Mouse (Mus musculus) hindbrain, embryonic 10.5 days (tissue): ENCODE results near the gene Mdm2. TPM values are rescaled to one million over a fixed set of nuclear protein-coding genes. Genes with fewer than 3 reads are reported as not detected.
A peak's percentile ranks its signal among the peaks of the same experiment; 100 is the strongest.
"Not testable (repeated sequence)": the region's sequence is repeated elsewhere in the genome, so short reads cannot be mapped to it uniquely, and the experiment has no call there.

Experiments used
- DNase-seq: peaks from one replicate; pipeline ENCODE4 v3.0.0-alpha.2; 2017; ENCODE audit warnings: low spot score
- H3K27ac ChIP-seq: fragments of 300-500 bp; sonication (generic); 2 replicates; pipeline ENCODE4 v1.5.1; 2016; ENCODE audit warnings: mild to moderate bottlenecking, moderate library complexity
- H3K27me3 ChIP-seq: fragments of 300-500 bp; sonication (generic); 2 replicates; pipeline ENCODE4 v1.6.1; 2016; ENCODE audit warnings: mild to moderate bottlenecking; ENCODE audit not compliant: poor library complexity, insufficient read depth, severe bottlenecking
- H3K36me3 ChIP-seq: fragments of 300-500 bp; sonication (generic); 2 replicates; pipeline ENCODE4 v1.6.1; 2016; ENCODE audit warnings: mild to moderate bottlenecking, moderate library complexity
- H3K4me1 ChIP-seq: fragments of 300-500 bp; sonication (generic); replicated peaks from 2 replicates; pipeline ENCODE4 v1.6.1; 2016; ENCODE audit warnings: mild to moderate bottlenecking
- H3K4me3 ChIP-seq: fragments of 300-500 bp; sonication (generic); 2 replicates; pipeline ENCODE4 v1.5.1; 2016; ENCODE audit warnings: mild to moderate bottlenecking, moderate library complexity
- H3K9me3 ChIP-seq: fragments of 300-500 bp; sonication (generic); 2 replicates; pipeline ENCODE4 v1.6.1; 2016; ENCODE audit warnings: mild to moderate bottlenecking, moderate library complexity
- WGBS: fragments of 180-500 bp; shearing (Covaris S2); methylation state at CpG from one replicate; pipeline ENCODE4 v1.1.7; 2016; 5-methylcytosine and 5-hydroxymethylcytosine counted together
- polyA plus RNA-seq: library from polyadenylated mRNA; unstranded; fragments of >200 nt; fragmentation: Nextera tagmentation; extraction: Ambion mirVana; gene quantifications from 2 replicates; pipeline ENCODE4 v1.2.1, GENCODE M21; 2016

Mdm2 gene
- polyA plus RNA-seq, 1 experiment from 2014 or later = 67.5 TPM

GRCm38 (mm10) chr10:117743917-117744316 lies 33.4 kb upstream of the Mdm2 start:
- H3K36me3 ChIP-seq = peaks cover 52% of the 10 kb centered on the region
- no peaks in the 10 kb centered on the region for H3K27me3 ChIP-seq
- no peak overlapping the region for H3K27ac ChIP-seq
- DNase-seq = no peak
- H3K9me3 ChIP-seq = no peaks in the 10 kb centered on the region
- WGBS = 87% methylated on average over 4 of the region's 4 CpGs
- H3K4me3 ChIP-seq = peak overlapping the region; percentile 13; the same call in 1 of the 2 replicates
- H3K4me1 ChIP-seq = peaks cover 27% of the 10 kb centered on the region

- no peak for DNase-seq
Observed at GRCm38 (mm10) chr10:117743182-117743581, 32.6 kb upstream of the Mdm2 start.

GRCm38 (mm10) chr10:117742618-117743017 lies 32.1 kb upstream of the Mdm2 start:
- DNase-seq = no peak
- Histone ChIP-seq H3K9me3 (no peaks in the 10 kb centered on the region), H3K4me1 (peaks cover 27% of the 10 kb centered on the region), H3K27me3 (no peaks in the 10 kb centered on the region), H3K36me3 (peaks cover 52% of the 10 kb centered on the region), H3K27ac (no peak overlapping the region), H3K4me3 (no peak overlapping the region)
- 90% methylated on average over 4 of the region's 4 CpGs for WGBS

More at GRCm38 (mm10) chr10:117743182-117743581, 32.6 kb upstream of the Mdm2 start:
- Histone ChIP-seq H3K36me3 (peaks cover 52% of the 10 kb centered on the region), H3K27ac (no peak overlapping the region), H3K4me1 (peaks cover 27% of the 10 kb centered on the region), H3K27me3 (no peaks in the 10 kb centered on the region), H3K4me3 (no peak overlapping the region), H3K9me3 (no peaks in the 10 kb centered on the region)
- WGBS = 89% methylated on average over 2 of the region's 2 CpGs

GRCm38 (mm10) chr10:117741698-117742475 lies 31.3 kb upstream of the Mdm2 start:
- Histone ChIP-seq H3K4me1 (peaks cover 27% of the 10 kb centered on the region), H3K27me3 (no peaks in the 10 kb centered on the region), H3K36me3 (peaks cover 57% of the 10 kb centered on the region), H3K27ac (peak overlapping the region; percentile 13; the same call in 1 of the 2 replicates), H3K4me3 (no peak overlapping the region), H3K9me3 (no peaks in the 10 kb centered on the region)
- 86% methylated on average over 15 of the region's 15 CpGs for WGBS
- DNase-seq = no peak

- WGBS = 87% methylated on average over 9 of the region's 9 CpGs
- H3K36me3 ChIP-seq = peaks cover 66% of the 10 kb centered on the region
- H3K4me1 ChIP-seq = peaks cover 27% of the 10 kb centered on the region
- H3K27me3 ChIP-seq = no peaks in the 10 kb centered on the region
- DNase-seq = no peak
- H3K27ac ChIP-seq = no peak overlapping the region
- H3K4me3 ChIP-seq = no peak overlapping the region
- H3K9me3 ChIP-seq = no peaks in the 10 kb centered on the region
Observed at GRCm38 (mm10) chr10:117740921-117741320, 30.4 kb upstream of the Mdm2 start.

- Histone ChIP-seq H3K27ac (no peak overlapping the region), H3K27me3 (no peaks in the 10 kb centered on the region), H3K4me1 (peaks cover 23% of the 10 kb centered on the region), H3K9me3 (no peaks in the 10 kb centered on the region), H3K4me3 (no peak overlapping the region), H3K36me3 (peaks cover 71% of the 10 kb centered on the region)
- no peak for DNase-seq
- 96% methylated on average over 10 of the region's 10 CpGs for WGBS
Observed at GRCm38 (mm10) chr10:117740171-117740570, 29.6 kb upstream of the Mdm2 start.

- Histone ChIP-seq H3K4me3 (no peak overlapping the region), H3K4me1 (peaks cover 17% of the 10 kb centered on the region), H3K9me3 (no peaks in the 10 kb centered on the region), H3K27me3 (no peaks in the 10 kb centered on the region), H3K36me3 (peaks cover 71% of the 10 kb centered on the region), H3K27ac (no peak overlapping the region)
- no peak for DNase-seq
- WGBS = 94% methylated on average over 6 of the region's 6 CpGs
Observed at GRCm38 (mm10) chr10:117739648-117739948, 29.0 kb upstream of the Mdm2 start.

GRCm38 (mm10) chr10:117738928-117739647 lies 28.5 kb upstream of the Mdm2 start:
- Histone ChIP-seq H3K27ac (no peak overlapping the region), H3K36me3 (peaks cover 70% of the 10 kb centered on the region), H3K4me3 (no peak overlapping the region), H3K4me1 (peaks cover 12% of the 10 kb centered on the region), H3K27me3 (no peaks in the 10 kb centered on the region), H3K9me3 (no peaks in the 10 kb centered on the region)
- no peak for DNase-seq
- WGBS = 90% methylated on average over 15 of the region's 15 CpGs

GRCm38 (mm10) chr10:117738140-117738921 lies 27.8 kb upstream of the Mdm2 start:
- Histone ChIP-seq H3K27ac (no peak overlapping the region), H3K4me1 (peaks cover 6% of the 10 kb centered on the region; the same call in 1 of the 2 replicates), H3K9me3 (no peaks in the 10 kb centered on the region), H3K4me3 (no peak overlapping the region), H3K27me3 (no peaks in the 10 kb centered on the region), H3K36me3 (peaks cover 63% of the 10 kb centered on the region)
- WGBS = 86% methylated on average over 13 of the region's 13 CpGs
- DNase-seq = no peak

- not testable (repeated sequence) for H3K27ac ChIP-seq, DNase-seq, H3K27me3 ChIP-seq, H3K4me3 ChIP-seq, H3K4me1 ChIP-seq, H3K9me3 ChIP-seq
- H3K36me3 ChIP-seq = peaks cover 63% of the 10 kb centered on the region
- WGBS = 94% methylated on average over 8 of the region's 8 CpGs
Observed at GRCm38 (mm10) chr10:117737498-117737897, 26.9 kb upstream of the Mdm2 start.

- Histone ChIP-seq H3K27ac (no peak overlapping the region), H3K9me3 (no peaks in the 10 kb centered on the region), H3K36me3 (peaks cover 60% of the 10 kb centered on the region), H3K27me3 (no peaks in the 10 kb centered on the region), H3K4me1 (peaks cover 6% of the 10 kb centered on the region; the same call in 1 of the 2 replicates), H3K4me3 (no peak overlapping the region)
- WGBS = 84% methylated on average over 4 of the region's 4 CpGs
- DNase-seq = no peak
Observed at GRCm38 (mm10) chr10:117737075-117737474, 26.5 kb upstream of the Mdm2 start.

- H3K4me1 ChIP-seq = peaks cover 2% of the 10 kb centered on the region; the same call in 1 of the 2 replicates
- H3K36me3 ChIP-seq = peaks cover 60% of the 10 kb centered on the region
- H3K9me3 ChIP-seq = no peaks in the 10 kb centered on the region
- no peak overlapping the region for H3K4me3 ChIP-seq
- DNase-seq = no peak
- no peak overlapping the region for H3K27ac ChIP-seq
- no peaks in the 10 kb centered on the region for H3K27me3 ChIP-seq
- WGBS = 93% methylated on average over 5 of the region's 5 CpGs
Observed at GRCm38 (mm10) chr10:117736573-117736972, 26.0 kb upstream of the Mdm2 start.
